Comparison of ENCODE assay signal across 8 mouse cellular contexts in the genomic region with DNA sequence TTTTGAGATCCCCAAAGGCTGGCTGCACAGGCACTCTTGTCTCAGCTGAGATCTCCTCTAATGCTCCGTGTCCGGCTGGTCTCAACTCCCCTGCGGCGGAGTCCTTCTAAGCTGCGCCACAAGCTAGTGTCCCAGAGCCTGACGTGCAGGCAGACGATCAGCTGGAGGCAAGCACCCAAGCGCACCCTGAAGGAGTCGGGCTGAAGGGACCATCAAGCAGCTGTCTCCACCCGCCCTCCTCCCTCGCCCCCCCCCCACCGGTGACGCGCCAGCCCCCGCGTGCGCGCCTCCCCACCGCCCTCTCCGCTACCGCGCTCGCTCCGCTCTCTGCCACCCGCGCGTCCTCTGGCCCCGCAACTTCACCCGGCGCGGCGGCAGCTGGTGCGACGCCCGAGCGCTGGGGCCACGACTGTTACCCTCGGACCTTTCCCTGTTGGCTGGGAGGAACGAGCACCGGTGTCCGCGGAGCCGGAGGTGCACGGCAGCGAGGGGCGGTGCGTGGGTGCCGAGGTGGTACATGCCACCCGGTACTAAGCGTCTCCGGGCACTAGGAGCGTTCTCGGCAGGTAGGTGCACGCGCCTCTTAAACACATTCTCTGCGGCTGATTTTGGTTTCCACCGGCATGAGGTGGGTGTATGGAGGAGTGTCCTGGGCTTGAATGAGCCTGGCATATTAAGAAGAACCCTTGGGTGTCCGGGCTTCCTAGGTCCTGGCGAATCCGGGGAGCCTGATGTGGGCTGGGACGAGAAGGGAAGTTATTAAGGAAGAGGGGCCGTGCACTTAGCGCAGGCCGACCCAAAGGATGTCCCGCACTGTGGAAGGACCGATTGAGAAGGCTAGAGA. TPM values are rescaled to one million over a fixed set of nuclear protein-coding genes. Genes with fewer than 3 reads are reported as not detected.
DNase-seq lines count a peak whose midpoint lies in the region; ATAC-seq and TF ChIP-seq lines count a peak whose summit lies in the region.

No protein-coding gene starts in this region.

- WGBS in hindbrain, postnatal 0 days, result under 1% methylated on average over 63 of the region's 66 CpGs
- WGBS in limb, embryonic 15.5 days, result 1% methylated on average over 65 of the region's 66 CpGs

- no peaks in the 10 kb centered on the region for H3K36me3 ChIP-seq in hindbrain, postnatal 0 days (ENCODE audit: insufficient read depth, low read length)
- no peaks in the 10 kb centered on the region for H3K36me3 ChIP-seq in limb, embryonic 15.5 days

- no peaks in the 10 kb centered on the region for H3K27me3 ChIP-seq in hindbrain, postnatal 0 days (ENCODE audit: insufficient read depth, low read length)
- peaks cover 21% of the 10 kb centered on the region for H3K27me3 ChIP-seq in limb, embryonic 15.5 days

- peak overlapping the region; percentile 71 for H3K4me3 ChIP-seq in hindbrain, postnatal 0 days (ENCODE audit: low read length)
- peak overlapping the region; percentile 59 for H3K4me3 ChIP-seq in limb, embryonic 15.5 days

- TF ChIP-seq CTCF in hindbrain, postnatal 0 days (IDR thresholded peaks at IDR 0.05; ENCODE audit: low read depth), result no peak

- peak overlapping the region; percentile 69 for H3K9ac ChIP-seq in hindbrain, postnatal 0 days (replicated peaks; ENCODE audit: low read length)
- H3K9ac ChIP-seq in limb, embryonic 15.5 days, result peak overlapping the region; percentile 39

- H3K4me2 ChIP-seq in hindbrain, postnatal 0 days (ENCODE audit: low read depth, low read length), result peak overlapping the region; percentile 83
- H3K4me2 ChIP-seq in limb, embryonic 15.5 days, result peak overlapping the region; percentile 98

- peak; percentile 47 for ATAC-seq in frontal cortex, adult (ENCODE audit: low TSS enrichment)
- ATAC-seq in hindbrain, postnatal 0 days, result peak; percentile 77
- ATAC-seq in limb, embryonic 15.5 days (ENCODE audit: insufficient number of reproducible peaks, low FRiP score, low TSS enrichment, low read depth), result no peak; the same call in 1 of the 2 replicates

- peaks cover 12% of the 10 kb centered on the region; the same call in 1 of the 2 replicates for H3K4me1 ChIP-seq in hindbrain, postnatal 0 days (ENCODE audit: insufficient read depth, low read length)
- H3K4me1 ChIP-seq in limb, embryonic 15.5 days, result peaks cover 13% of the 10 kb centered on the region

- no peaks in the 10 kb centered on the region for H3K9me3 ChIP-seq in hindbrain, postnatal 0 days (ENCODE audit: low read length)
- H3K9me3 ChIP-seq in limb, embryonic 15.5 days, result no peaks in the 10 kb centered on the region

- peak overlapping the region; percentile 89 for H3K27ac ChIP-seq in hindbrain, postnatal 0 days
- H3K27ac ChIP-seq in limb, embryonic 15.5 days, result no peak overlapping the region

- peak; percentile 32 for DNase-seq in kidney, adult 18-20 months
- no peak for DNase-seq in kidney, adult 8-10 months
- DNase-seq in adrenal gland, postnatal 10 days, result peak; percentile 48
- peak; percentile 65 for DNase-seq in hindbrain, postnatal 0 days (ENCODE audit: low spot score)
- peak; percentile 37 to 61 for DNase-seq in natural killer cell, adult 2 months (ENCODE audit: low spot score in 2 of 2)
- DNase-seq in testis, postnatal 10 days (ENCODE audit: low spot score), result peak; percentile 59

RNA-seq across cellular contexts. Expression of a gene that starts 56.6 kb away (rescaled TPM):
- 10 to 100 TPM in 1 of 2 experiments, 1 to 10 TPM in 1; 7.5 to 10.9 TPM for total RNA-seq in adrenal gland, postnatal 10 days (2021)
- total RNA-seq in hindbrain, postnatal 0 days (2014; rRNA removed), result 32.9 and 34.8 TPM in 2 replicates
- polyA plus RNA-seq in hindbrain, postnatal 0 days (2015; fragmentation: Nextera tagmentation; extraction: Ambion mirVana), result 12.5 and 13.1 TPM in 2 replicates
- polyA plus RNA-seq in limb, embryonic 15.5 days (2015; fragmentation: Nextera tagmentation; extraction: Ambion mirVana), result 4.1 and 4.7 TPM in 2 replicates

Comparison
In these comparisons a context has a peak if more than half of its experiments do, and no peak if none do; other contexts are left out.
1. DNase-seq: peak in kidney, adult 18-20 months (single experiment), adrenal gland, postnatal 10 days (single experiment), hindbrain, postnatal 0 days (single experiment), natural killer cell, adult 2 months (2 of 2) and testis, postnatal 10 days (single experiment); none in kidney, adult 8-10 months (0 of 2).